Mouse (Mus musculus) embryo, embryonic 9.5 days (tissue): ENCODE results near the gene Nrxn3.

Experiments
- DNase-seq: peaks from one replicate; pipeline ENCODE4 v3.0.0-alpha.2; 2017; ENCODE audit errors: extremely low spot score

Nrxn3 gene

GRCm38 (mm10) chr12:89946522-89946921, 1223.8 kb downstream of the Nrxn3 start:
- DNase-seq = no peak

GRCm38 (mm10) chr12:89953237-89953636, 1230.6 kb downstream of the Nrxn3 start:
- DNase-seq = no peak

GRCm38 (mm10) chr12:89953649-89954048, 1231.0 kb downstream of the Nrxn3 start:
- no peak for DNase-seq

GRCm38 (mm10) chr12:89954441-89955070, 1231.9 kb downstream of the Nrxn3 start:
- DNase-seq = no peak

GRCm38 (mm10) chr12:89963073-89963472, 1240.4 kb downstream of the Nrxn3 start:
- no peak for DNase-seq

- DNase-seq = no peak
Observed at GRCm38 (mm10) chr12:89976648-89977047, 1254.0 kb downstream of the Nrxn3 start.

- DNase-seq = no peak
Observed at GRCm38 (mm10) chr12:89977479-89977878, 1254.8 kb downstream of the Nrxn3 start.

- no peak for DNase-seq
Observed at GRCm38 (mm10) chr12:89979190-89979589, 1256.5 kb downstream of the Nrxn3 start.

- DNase-seq = no peak
Observed at GRCm38 (mm10) chr12:89982445-89982844, 1259.8 kb downstream of the Nrxn3 start.

- no peak for DNase-seq
Observed at GRCm38 (mm10) chr12:89983399-89983798, 1260.7 kb downstream of the Nrxn3 start.

GRCm38 (mm10) chr12:89986219-89986618, 1263.5 kb downstream of the Nrxn3 start:
- DNase-seq = no peak

GRCm38 (mm10) chr12:89993273-89993672, 1270.6 kb downstream of the Nrxn3 start:
- DNase-seq = no peak

- DNase-seq = no peak
Observed at GRCm38 (mm10) chr12:89995392-89995791, 1272.7 kb downstream of the Nrxn3 start.

- DNase-seq = no peak
Observed at GRCm38 (mm10) chr12:90010280-90010679, 1287.6 kb downstream of the Nrxn3 start.

GRCm38 (mm10) chr12:90013958-90014357, 1291.3 kb downstream of the Nrxn3 start:
- no peak for DNase-seq

GRCm38 (mm10) chr12:90027023-90027422, 1304.3 kb downstream of the Nrxn3 start:
- DNase-seq = peak; percentile 12

GRCm38 (mm10) chr12:90041038-90041437, 1318.4 kb downstream of the Nrxn3 start:
- no peak for DNase-seq

GRCm38 (mm10) chr12:90056256-90056655, 1333.6 kb downstream of the Nrxn3 start:
- DNase-seq = no peak

- DNase-seq = no peak
Observed at GRCm38 (mm10) chr12:90059786-90060185, 1337.1 kb downstream of the Nrxn3 start.

- DNase-seq = peak; percentile 1
Observed at GRCm38 (mm10) chr12:90061312-90061711, 1338.6 kb downstream of the Nrxn3 start.

GRCm38 (mm10) chr12:90062219-90062618, 1339.5 kb downstream of the Nrxn3 start:
- no peak for DNase-seq

- no peak for DNase-seq
Observed at GRCm38 (mm10) chr12:90063443-90063842, 1340.8 kb downstream of the Nrxn3 start.

GRCm38 (mm10) chr12:90085862-90086261, 1363.2 kb downstream of the Nrxn3 start:
- DNase-seq = no peak

- DNase-seq = no peak
Observed at GRCm38 (mm10) chr12:90095754-90096153, 1373.1 kb downstream of the Nrxn3 start.
